Mouse (Mus musculus): ENCODE measurements at regions not wholly inside any gene's neighbourhood (a gene's known extent, or its start where the extent isn't known, plus 50 kb on each side); places are given as distances from the start of the nearest gene placed in this dataset.

- no peaks in the 10 kb centered on the region for H3K4me1 ChIP-seq (ENCODE audit: control insufficient read depth, insufficient read depth, low read length)
- no peak overlapping the region for H3K9ac ChIP-seq (ENCODE audit: low read length)
- no peaks in the 10 kb centered on the region for H3K36me3 ChIP-seq (ENCODE audit: control insufficient read depth, insufficient read depth, low read length)
- H3K27ac ChIP-seq (ENCODE audit: low read depth, low read length): no peak overlapping the region
- H3K4me3 ChIP-seq (ENCODE audit: low read depth, low read length): no peak overlapping the region
- no peaks in the 10 kb centered on the region for H3K27me3 ChIP-seq (replicated peaks; ENCODE audit: control insufficient read depth, insufficient read depth, low read length)
- ATAC-seq: no peak
- DNase-seq (ENCODE audit: low spot score): no peak
- H3K9me3 ChIP-seq (replicated peaks; ENCODE audit: control insufficient read depth, low read length): no peaks in the 10 kb centered on the region
- H3K4me2 ChIP-seq (ENCODE audit: low read length): no peak overlapping the region
Observed at GRCm38 (mm10) chr4:52341245-52341644, 97.8 kb upstream of the Smc2 start.

GRCm38 (mm10) chr4:52361751-52362150, 77.3 kb upstream of the Smc2 start:
- no peaks in the 10 kb centered on the region for H3K36me3 ChIP-seq (ENCODE audit: control insufficient read depth, insufficient read depth, low read length)
- no peaks in the 10 kb centered on the region for H3K27me3 ChIP-seq (replicated peaks; ENCODE audit: control insufficient read depth, insufficient read depth, low read length)
- DNase-seq (ENCODE audit: low spot score) (no peak), ATAC-seq (no peak)
- H3K27ac ChIP-seq (ENCODE audit: low read depth, low read length): no peak overlapping the region
- H3K9ac ChIP-seq (ENCODE audit: low read length): no peak overlapping the region
- 70% methylated on average over 6 of the region's 6 CpGs for WGBS
- H3K9me3 ChIP-seq (replicated peaks; ENCODE audit: control insufficient read depth, low read length): no peaks in the 10 kb centered on the region
- H3K4me2 ChIP-seq (ENCODE audit: low read length): no peak overlapping the region
- no peak overlapping the region for H3K4me3 ChIP-seq (ENCODE audit: low read depth, low read length)
- H3K4me1 ChIP-seq (ENCODE audit: control insufficient read depth, insufficient read depth, low read length): no peaks in the 10 kb centered on the region

DNA sequence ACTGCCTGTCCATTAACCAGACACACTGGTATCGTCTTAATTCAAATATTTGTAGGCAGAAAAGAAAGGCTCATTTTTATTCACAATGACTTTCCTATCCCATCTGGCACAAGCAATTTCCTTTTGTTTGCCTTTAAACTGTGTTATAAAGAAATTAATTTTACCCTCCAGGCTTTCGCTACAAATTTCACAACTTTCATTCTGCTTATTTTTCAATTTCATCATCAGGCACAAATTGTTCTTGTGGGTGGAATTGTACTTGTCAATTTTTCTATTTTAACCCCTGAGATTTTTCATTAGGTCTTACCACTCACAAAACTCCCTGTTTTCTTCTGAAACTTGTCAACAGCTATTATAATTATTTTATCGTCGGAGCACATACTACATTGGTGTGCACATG, 73.2 kb upstream of the Smc2 start:
- no peaks in the 10 kb centered on the region for H3K9me3 ChIP-seq (replicated peaks; ENCODE audit: control insufficient read depth, low read length)
- ATAC-seq: no peak

DNA sequence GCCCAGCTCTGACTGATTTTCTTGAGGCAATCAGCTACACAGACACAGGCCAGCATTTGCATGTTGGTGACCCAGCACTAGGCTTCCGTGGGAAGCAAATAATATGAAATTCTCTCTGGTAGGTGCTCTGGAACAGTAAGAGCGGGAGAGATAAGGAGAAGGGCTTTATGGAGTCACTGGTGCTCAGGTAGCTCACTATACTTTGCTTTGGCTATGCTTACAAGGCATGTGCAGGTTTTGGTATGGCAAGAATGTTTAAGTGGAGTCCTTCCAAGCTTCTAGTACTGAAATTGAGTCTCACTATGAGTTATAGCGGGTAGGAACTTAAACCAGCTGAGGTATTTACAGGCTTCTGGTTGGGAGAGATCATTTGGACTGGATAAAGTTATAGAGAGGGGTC, 70.5 kb upstream of the Smc2 start:
- DNase-seq (ENCODE audit: low spot score): no peak
- Histone ChIP-seq H3K4me3 (ENCODE audit: low read depth, low read length) (no peak overlapping the region), H3K36me3 (ENCODE audit: control insufficient read depth, insufficient read depth, low read length) (no peaks in the 10 kb centered on the region), H3K4me1 (ENCODE audit: control insufficient read depth, insufficient read depth, low read length) (no peaks in the 10 kb centered on the region), H3K9me3 (replicated peaks; ENCODE audit: control insufficient read depth, low read length) (no peaks in the 10 kb centered on the region), H3K4me2 (ENCODE audit: low read length) (no peak overlapping the region), H3K27ac (ENCODE audit: low read depth, low read length) (no peak overlapping the region), H3K9ac (ENCODE audit: low read length) (no peak overlapping the region), H3K27me3 (replicated peaks; ENCODE audit: control insufficient read depth, insufficient read depth, low read length) (no peaks in the 10 kb centered on the region)
- no peak for ATAC-seq
- 89% methylated on average over 3 of the region's 3 CpGs for WGBS

More for the DNA sequence above, 73.2 kb upstream of the Smc2 start:
- H3K27me3 ChIP-seq (replicated peaks; ENCODE audit: control insufficient read depth, insufficient read depth, low read length): no peaks in the 10 kb centered on the region
- H3K36me3 ChIP-seq (ENCODE audit: control insufficient read depth, insufficient read depth, low read length): no peaks in the 10 kb centered on the region
- no peak overlapping the region for H3K27ac ChIP-seq (ENCODE audit: low read depth, low read length)
- no peak overlapping the region for H3K9ac ChIP-seq (ENCODE audit: low read length)
- no peaks in the 10 kb centered on the region for H3K4me1 ChIP-seq (ENCODE audit: control insufficient read depth, insufficient read depth, low read length)
- H3K4me3 ChIP-seq (ENCODE audit: low read depth, low read length): no peak overlapping the region
- no peak overlapping the region for H3K4me2 ChIP-seq (ENCODE audit: low read length)
- DNase-seq (ENCODE audit: low spot score): no peak
- 74% methylated on average over 4 of the region's 4 CpGs for WGBS

Measured in forebrain, embryonic 14.5 days (tissue).